Mouse (Mus musculus): ENCODE measurements around the gene Prex1.

Prex1 gene

DNA sequence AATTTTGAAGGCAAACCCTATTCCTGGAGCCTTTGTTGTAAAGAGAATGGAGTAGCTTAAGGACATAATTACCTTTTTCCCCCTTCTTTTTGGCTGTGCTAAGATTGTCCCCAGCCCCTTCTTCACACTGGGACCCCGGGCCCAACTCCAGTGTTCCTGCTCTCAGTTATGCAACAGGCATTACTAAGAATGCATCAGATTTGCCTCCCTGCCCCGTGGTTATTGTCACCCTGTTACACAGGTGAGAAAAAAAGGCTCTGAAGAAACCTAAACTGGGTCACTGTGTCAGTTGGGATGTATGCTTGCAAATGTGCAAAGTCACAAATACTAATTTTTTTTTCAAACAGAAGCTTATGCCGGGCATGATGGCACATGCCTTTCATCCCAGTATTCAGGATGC, 6.8 kb upstream of the Prex1 start:
- no peak for DNase-seq

DNA sequence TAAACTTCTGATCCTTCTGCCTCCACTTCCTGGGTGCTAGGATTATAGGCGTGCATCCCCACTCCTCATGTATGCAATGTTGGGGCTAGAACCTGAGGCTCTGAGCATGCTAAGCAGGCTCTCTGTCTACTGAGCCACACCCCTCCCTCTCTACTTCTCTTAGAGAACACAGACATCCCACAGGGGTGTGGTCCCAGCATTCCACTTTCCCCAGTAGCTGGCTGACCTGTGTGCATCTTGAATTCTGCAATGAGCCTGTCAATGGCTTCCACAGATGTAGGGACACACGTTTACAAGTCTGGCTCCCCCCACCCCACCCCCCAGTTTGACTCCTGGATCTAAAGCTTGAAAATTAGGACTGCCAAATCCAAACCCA, 6.3 kb upstream of the Prex1 start:
- DNase-seq = no peak

DNA sequence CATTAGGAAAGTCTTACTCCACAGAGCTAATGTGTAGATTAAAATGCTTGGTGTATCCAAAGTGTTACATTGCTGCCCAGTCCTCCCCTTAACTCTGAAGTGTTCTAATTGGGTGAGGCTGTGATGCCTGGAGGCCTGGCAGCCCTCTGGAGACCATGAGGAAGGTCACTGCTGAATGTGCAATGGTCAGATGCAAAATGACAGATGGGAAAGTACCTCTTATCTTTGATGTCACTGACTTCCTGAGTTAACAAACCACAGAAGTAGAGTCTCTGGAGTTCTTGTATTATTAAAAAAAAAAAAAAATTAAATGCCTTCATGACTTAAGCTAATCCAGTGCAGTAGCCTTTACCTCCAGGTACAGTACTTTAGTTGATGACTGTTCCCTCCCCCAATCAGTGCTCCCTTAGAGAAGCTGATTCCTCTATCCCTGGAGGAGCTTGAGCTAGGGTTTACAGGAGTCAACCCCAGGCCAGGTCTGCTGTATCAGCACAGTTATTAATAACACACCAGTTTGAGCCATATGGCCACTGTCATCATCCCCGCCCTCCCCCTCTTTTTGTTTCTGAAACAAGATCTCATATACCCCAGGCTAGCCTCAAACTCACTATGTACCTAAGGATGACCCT, 5.8 kb upstream of the Prex1 start:
- DNase-seq = no peak

DNA sequence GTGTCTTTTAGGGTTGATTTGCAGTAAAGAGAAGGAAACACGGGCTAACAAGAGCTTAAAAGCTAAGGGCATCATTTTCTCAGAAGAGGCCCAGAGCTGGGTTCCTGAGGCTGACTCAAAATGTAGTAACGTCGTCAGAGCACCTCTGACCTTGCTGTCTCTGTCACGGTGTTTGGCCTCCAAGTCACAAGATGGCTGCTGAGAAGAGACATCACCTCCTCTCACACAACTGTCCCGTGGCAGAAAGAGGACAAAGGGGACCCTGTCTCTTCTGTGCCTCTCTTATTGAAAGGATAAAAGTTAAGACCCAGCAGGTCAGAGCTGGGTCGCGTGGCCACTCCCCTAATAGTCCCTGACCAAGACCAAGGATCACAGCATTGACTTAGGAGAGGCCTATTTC, 2.4 kb upstream of the Prex1 start:
- no peak for DNase-seq

DNA sequence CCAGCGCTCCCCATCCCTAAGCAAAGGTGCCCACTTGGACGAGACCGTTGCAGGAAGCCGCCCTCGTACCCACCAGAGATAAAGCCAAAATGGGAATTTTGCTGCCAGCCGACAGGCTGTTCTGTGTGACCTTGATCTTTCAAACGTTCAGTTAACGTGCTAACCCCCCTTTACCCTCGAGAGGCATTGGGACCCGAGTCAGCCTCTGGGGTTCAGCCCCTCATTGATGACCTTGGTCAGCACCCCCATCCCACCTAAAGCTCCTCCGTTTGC, 731 bp upstream of the Prex1 start:
- no peak for DNase-seq

DNA sequence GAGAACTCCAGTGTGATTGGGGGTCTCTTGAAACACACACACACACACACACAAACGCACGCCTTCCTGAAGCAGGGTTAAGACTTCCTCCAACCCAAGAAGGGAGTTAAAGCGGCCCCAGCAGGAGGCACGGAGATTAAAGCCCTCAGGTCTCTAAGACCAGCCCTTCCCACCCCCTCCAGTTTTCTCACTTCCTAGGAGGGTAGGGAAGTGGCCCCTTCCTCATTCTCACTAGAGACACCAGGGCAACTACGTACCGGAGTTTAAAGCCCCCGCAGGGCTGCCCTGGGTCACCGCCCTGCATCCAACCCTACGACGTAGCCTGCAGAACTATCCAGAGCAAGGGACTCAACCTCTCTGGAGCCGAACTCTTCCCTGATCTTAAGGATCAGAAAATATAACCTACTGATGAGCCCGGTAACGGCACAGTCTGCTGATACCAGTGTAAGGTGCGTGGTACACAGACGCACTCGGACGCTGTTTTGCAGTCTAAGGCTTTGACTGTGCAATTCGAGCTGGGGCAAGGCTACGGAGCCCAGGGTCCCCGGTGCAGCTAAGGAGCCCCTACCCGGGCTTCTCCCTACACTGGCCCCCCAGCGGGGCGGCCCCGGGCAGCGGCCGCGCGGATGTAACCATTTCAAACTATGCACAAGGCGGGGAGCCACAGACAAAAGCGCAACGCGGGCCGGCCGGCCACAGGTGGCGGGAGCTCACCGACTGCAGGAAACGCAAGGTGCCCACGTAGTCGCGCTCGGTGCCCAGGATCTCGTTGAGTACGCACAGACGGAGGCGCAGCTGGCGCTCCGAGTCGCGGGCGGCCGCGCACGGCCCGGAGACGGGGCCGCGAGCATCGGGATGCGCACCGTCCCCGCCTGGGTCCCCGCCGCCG, 587 bp downstream of the Prex1 start:
- peak; percentile 18 to 47 for DNase-seq

DNA sequence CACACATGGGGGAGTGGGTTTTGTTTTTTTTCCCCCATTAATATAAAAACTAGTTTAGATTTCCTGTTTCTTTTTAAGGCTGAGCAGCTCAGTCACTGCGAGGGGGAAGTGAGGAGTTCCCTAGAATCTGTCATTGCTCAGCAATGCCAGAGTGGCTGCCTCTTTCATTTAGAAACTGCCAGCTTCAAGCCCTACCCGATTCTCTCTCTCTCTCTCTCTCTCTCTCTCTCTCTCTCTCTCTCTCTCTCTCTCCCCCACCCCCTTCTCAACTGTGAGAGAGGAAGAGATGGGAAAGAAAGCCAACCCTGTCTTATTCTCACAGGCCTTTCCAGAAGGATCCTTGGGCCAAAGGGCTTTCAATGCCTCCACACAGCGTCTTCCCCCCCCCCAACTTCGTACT, 1.3 kb downstream of the Prex1 start:
- no peak for DNase-seq

DNA sequence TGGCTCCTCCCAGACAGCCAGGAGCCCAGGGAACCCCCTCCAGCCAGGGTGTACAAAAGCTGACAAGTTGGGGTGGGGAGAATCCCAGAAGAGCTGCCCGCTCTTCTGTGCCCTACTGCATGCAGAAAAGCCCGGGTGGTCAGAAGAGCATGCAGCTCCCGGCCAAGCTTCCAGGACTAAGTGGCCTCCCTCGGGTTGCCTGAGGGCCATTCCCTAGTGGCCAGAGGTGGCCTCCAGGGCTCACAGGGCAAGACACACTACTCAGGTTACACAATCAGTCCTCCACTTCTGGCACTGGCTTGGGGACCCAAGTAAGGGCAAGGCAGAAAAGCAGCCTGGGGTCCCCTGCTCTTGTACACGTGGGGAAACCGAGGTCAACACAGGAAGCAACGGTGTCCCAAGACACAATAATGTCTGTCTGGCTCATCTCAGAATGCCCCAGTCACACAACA, 1.9 kb downstream of the Prex1 start:
- no peak for DNase-seq

DNA sequence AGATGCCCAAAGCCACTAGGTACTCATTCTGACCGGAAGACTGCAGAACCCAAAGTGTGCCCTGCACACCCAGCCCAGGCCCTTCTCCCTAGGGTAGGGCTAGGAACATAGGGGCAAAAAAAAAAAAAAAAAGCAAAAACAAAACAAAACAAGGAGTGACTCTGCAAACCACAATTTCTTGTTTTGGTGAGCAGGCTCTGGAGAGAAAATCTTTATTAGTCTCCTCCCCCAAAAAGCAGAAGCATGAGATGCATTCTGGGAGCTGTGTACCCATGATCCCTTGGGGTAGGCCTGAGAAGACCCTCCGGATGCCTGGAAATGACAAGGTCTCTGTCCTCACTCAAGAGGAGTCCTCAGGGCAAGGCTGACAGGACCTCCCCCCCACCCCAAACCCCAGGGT, 3.7 kb downstream of the Prex1 start:
- no peak for DNase-seq

DNA sequence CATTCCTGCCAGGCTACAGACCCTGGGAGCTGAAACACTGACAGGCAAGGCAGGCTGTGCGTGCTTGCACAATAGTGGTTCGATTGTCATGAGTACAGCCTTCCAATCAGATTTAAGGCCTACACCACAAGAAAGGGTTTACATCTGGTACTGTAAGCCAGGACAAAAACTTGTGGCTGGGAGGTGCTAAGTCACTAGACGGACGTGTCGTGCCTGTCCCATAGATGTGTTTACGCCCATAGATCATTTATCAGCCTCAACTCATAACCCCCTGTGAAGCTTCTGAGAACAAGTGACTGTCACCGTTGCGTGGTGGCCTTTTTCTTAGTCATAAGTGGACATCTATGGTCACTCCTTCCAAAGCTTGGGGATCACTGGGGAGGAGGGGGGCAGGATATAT, 5.3 kb downstream of the Prex1 start:
- DNase-seq = no peak

DNA sequence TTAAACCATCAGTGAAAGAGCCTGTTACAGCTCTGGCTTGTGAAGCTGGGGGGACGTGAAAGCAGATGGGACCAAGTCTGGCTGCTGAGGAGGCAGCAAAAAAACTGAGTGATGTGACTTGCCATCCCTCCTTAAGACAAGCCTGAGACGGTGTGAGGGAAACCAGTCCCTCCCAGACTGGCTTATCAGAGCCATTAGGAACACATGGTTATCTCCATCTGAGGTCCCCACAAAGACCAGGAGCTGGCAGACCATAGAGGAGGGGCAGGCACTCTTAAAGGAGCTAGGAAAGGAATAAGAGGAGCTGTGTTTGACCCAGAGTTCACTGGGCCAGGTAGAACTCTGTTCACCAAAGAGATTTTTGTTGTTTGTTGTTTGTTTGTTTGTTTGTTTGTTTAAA, 7.1 kb downstream of the Prex1 start:
- DNase-seq = no peak

DNA sequence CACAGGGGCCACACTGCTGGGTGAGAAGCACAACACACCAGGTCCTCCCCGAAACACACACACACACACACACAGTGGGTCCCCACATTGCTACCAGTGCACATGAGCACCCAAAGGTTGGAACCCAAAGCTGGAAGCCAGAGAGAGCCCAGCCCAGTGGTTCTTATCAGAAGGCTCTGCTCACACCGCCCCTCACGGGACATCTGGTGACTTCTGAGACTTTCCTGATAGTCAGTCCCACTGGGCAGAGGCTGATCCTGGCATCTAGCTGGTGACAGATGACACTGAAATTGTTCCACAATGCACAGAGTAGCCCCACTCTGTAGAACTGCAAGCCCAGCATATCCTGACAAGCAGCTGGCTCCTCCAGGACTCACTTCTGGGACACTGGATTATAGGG, 10.1 kb downstream of the Prex1 start:
- DNase-seq = no peak

DNA sequence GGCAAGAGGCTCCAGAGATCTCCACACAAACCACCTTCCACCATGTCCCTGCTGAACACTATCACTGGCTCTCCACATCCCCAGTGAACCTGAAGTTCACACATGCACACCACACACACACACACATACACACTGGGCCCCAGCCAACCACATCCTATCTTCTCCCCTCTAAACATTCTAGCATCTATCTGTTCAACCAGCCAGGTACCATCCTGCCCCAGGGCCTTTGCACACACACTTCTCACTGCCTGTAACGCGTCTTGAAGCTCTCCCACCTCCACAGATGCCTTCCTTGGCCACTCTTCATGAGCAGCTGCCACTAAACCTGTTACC, 11.6 kb downstream of the Prex1 start:
- DNase-seq = no peak

DNA sequence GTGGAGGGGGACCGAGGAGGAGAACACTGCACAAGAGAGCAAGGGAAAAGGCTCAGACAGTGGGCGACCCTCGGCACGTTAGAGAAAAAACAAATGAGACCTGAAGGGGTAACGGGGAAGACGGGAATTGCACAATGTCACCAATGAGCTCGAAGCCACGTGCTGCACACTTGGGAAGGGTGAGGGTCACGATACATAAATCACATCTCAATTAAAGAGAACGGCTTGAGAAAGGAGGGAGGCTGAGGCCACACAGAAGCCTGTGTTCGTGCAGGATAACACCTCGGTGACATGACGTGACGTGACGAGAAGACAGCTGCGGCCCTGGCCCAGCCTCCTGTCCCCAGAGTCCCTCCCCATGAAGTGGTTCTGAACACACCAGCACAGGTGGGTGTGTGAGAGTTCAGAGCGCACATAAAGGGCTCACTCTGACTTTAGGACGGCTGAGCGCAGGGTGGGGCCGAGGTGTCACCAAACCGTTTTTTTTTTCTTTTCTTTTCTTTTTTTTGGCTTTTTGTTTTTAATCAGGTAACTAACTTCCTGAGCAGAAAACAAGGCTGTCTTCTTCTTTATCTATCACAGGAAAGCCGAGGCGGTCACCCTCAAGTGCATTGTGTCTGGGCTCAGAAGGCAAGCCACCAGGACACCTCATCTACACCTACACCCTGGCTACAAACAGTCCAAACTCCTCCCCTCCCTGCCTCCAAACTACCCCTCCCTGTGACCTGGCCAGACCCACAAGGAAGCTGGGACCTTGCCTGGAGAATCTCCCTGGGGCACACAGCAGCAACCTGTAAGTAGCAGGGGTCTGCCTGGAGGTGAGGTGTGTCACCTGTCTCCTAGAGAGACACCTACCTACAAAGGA, 12.2 kb downstream of the Prex1 start:
- no peak for DNase-seq

DNA sequence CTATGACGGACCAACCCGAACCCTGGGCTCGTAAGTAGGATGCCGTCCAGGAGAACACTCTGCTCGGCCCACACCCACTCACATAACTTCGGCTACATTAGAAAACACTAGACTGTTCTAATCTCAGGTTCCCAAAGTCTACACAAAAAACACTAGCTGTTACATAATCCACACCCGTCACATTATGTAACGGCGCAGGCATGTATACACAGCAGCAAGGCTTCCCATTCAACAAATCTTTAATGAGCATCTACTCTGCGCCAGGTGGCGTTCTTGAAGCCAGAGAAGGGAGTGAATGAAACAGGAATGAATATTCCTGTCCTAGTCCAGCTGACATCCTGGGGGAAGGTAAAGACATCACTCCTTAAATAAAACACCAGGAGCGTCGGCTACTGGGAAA, 12.9 kb downstream of the Prex1 start:
- DNase-seq = no peak

DNA sequence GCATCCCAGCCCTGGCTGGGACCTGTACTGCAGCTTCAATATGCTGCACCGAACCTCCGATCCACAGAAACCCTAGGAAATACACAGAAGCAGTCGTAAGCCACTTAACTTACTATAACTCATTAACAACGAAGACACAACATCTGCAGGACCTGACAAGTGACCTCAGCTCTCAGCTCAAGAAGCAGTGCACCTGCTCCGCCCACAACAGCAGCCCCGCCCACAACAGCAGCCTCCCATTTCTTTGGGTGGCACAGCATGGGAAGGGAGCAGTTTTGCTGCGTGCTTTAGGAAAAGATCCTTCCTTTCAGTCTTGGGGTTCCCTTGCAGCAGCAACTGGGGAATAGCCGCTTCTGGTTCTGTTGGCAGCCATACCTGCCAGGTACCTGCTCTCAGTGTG, 13.5 kb downstream of the Prex1 start:
- peak in 1 of 2 experiments; percentile 31 for DNase-seq

DNA sequence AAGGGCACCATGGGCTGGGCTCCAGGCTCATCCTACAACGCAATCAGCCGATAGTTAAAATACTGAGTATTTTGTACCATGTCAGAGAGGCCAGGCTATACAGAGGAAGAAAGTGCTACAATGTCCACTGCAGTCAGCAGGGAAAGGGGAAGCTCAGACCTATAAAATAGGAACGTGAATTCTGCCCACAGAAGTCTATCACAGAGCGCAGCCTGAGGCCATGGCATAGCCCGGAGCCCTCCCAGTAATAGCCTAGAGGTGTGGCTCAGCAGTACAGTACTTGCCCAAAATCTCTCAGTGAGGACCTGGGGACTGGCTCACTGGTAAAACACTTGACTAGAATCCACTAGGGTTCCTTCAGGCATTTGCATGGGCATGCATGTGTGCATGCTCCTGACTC, 14.1 kb downstream of the Prex1 start:
- no peak for DNase-seq

DNA sequence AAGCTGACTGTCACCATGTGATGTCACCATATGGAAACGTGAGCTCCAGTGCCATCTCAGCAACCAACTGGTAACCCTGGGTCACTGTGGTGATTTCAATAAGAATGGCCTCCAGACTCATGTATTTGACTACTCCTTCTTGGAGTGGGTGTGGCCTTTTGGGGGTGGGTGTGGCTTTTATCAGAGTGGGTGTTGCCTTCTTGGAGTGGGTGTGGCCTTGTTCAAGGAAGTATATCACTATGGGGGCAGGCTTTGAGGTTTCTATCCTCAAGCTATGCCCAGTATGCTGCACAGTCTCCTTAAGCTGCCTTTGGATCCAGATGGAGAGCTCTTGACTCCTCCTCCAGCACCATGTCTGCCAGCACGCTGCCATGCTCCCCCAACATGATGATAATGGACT, 19.0 kb downstream of the Prex1 start:
- DNase-seq = no peak

DNA sequence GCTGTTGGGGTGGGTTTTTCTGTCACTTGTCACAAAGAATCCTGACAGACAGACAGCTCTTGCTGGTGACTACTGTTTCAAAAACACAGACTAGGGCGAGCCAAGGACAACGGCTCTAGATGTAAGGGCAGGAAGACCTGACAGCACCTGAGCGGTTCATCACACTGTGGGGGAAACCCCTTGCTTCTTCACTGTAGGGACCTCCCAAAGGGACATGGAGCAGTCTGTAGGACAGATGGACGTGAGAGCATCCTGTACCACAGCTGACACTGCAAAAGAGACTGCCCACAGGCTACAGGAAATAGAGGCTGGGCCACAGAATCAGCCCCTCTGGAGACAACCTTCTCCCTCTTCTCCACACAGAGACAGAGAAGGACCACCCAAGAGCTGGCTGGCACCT, 20.2 kb downstream of the Prex1 start:
- DNase-seq = no peak

DNA sequence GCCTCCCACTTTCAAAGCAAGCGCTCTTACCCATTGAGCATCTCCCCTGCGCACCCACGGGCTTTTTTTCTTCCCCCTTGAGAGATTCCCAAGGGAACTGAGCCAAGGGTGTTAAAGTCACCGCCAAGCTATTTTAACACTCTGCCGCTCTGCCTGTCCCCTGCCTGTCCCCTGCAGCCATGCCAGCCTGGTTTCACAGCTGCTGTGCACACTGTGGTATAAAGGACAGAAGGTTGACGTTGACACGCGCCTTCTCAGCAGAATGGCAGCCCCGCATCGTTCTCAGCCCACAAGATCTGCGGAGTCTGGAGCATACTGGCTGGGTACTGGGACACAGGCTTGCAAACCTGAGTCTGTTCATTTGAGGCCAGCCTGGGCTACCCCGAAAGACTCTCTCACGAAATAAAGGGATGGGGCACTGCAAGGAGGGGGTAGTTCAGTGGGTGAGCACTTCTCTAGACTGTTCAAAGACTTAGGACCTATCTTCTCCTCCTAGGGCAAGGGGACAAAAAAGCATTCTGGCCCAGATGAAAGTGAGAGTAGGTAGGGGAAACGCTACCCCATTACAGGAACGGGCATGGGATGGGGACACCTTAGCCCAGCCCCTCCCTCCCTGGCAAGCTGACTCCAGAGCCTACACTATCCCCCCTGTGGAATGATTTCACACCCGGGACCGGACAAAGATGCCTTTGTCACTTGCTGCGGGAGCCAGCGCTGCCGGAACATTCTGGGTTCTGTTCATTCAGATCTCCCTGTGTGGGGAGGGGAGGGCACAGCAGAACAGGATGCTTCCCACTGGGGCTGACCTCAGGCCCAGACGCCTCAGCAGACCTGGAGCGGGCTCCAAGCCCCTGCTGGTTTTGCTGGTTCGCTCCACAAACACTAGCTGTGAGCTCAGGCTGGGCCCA, 21.8 kb downstream of the Prex1 start:
- no peak for DNase-seq

DNA sequence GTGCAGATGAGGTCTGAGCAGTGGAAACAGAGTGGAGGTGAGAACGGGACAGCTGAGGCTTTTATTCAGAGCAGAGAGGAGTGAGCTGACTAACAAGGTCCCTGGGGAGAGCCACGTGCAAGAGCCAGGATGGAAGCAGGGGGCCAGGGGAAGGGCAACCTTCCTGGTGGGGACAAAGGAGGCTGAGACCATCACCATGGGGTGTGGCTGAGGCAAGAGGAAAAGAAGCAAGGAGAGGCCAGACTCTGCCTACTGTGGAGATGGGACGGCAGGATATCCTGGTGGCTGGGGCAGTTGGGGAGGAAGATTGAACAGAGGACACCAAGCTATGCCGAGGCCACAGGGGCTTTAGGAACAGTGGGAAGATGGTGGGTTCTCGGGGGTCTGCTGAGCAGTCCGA, 26.7 kb downstream of the Prex1 start:
- DNase-seq = peak; percentile 44 to 55

DNA sequence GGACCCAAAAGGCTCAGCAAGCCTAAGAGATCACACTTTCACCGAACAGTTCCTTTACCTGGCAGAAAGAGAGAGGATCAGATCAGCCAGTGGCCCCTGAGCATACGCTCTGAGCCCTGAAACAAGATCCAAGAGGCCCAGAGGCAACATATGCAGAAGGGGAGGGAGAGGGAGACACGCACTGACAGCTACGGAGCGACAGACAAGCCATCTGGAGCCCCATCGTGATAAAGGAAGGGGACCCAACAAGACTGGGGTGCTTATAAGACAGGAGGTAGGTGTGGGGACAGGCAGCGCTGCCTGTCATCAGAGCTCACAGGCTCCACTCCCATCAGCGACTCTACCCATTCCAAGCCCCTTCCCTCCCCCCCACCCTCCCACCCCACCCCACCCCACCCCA, 27.8 kb downstream of the Prex1 start:
- no peak for DNase-seq
